Mouse (Mus musculus): ENCODE data around the gene Gm16451.
"Not testable (repeated sequence)": the region's sequence is repeated elsewhere in the genome, so short reads cannot be mapped to it uniquely, and the experiment has no call there.

Gene Gm16451

GRCm38 (mm10) chr7:22118145-22118544, at the start of gene Gm16451:
TSS of gene Gm16451 (minus strand) at chr7:22118245.
- not testable (repeated sequence) for DNase-seq (ENCODE audit: low read depth, low spot score)

GRCm38 (mm10) chr7:22163935-22164334, 45.9 kb upstream of the Gm16451 start, which contains the start of gene Vmn1r142:
TSS of gene Vmn1r142 (minus strand) at chr7:22164035.
- not testable (repeated sequence) for DNase-seq (ENCODE audit: low read depth, low spot score)

- DNase-seq (ENCODE audit: low read depth, low spot score), result not testable (repeated sequence)
These were observed 16.6 kb upstream of the Gm16451 start, which contains the start of gene Gm10666 for GRCm38 (mm10) chr7:22134641-22135040. TSS of gene Gm10666 (minus strand) at chr7:22134741.

GRCm38 (mm10) chr7:22068757-22069156, 49.3 kb downstream of the Gm16451 start, which contains the start of gene Vmn1r139:
TSS of gene Vmn1r139 (plus strand) at chr7:22069057.
- not testable (repeated sequence) for DNase-seq (ENCODE audit: low read depth, low spot score)

Data from forelimb bud, embryonic 11.5 days (tissue).